Mouse (Mus musculus) kidney, adult 2 months (tissue): ENCODE data around the gene Rtp3.

Source experiments
- CTCF ChIP-seq: fragments of 200-500 bp; conservative IDR thresholded peaks from 2 replicates; pipeline ENCODE4 v1.5.1; 2011; ENCODE audit warnings: low read depth, mild to moderate bottlenecking, control low read depth, low read length, moderate library complexity, mixed read lengths; ENCODE audit not compliant: insufficient read depth, insufficient read length
- POLR2A ChIP-seq: fragments of 200-500 bp; IDR thresholded peaks from one replicate; pipeline ENCODE4 v1.6.1; 2011; ENCODE audit warnings: low read depth, low read length, control low read depth

DNA sequence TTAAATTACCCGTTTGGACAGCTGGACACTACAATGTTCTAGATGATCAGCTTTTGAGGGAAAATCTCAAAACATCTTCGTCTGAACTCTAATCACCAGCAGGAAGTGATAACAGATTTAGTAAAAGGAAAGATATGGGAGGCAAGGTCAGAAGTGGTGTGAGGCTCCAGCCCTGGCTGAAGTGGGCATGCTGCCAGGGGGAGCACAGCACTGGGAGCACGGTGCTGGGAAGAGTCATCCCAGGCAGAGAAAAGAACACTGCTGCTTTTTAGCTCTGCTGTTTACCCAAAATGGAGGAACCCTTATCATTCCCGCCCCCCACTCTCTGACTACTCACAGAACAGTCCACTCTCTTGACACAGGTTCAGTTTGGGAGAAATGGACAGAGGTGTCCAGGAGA lies 49.6 kb upstream of the Rtp3 start:
- TF ChIP-seq CTCF (no peak), POLR2A (no peak)
